Mouse (Mus musculus): Measurements from ENCODE around the gene Gm5617. TPM values are rescaled to one million over a fixed set of nuclear protein-coding genes. Genes with fewer than 3 reads are reported as not detected.

Gene Gm5617
- polyA plus RNA-seq, 1 experiment from 2014 or later, result 37.9 TPM

- Histone ChIP-seq H3K4me2 (ENCODE audit: low read depth, low read length) (peak within 1 kb of the TSS; percentile 87), H3K27ac (replicated peaks; ENCODE audit: low read depth, low read length) (no peak within 1 kb of the TSS), H3K27me3 (replicated peaks; ENCODE audit: control insufficient read depth, insufficient read depth, low read length) (no peaks in the 10 kb centered on the region), H3K36me3 (ENCODE audit: control insufficient read depth, insufficient read depth, low read length) (peaks cover 19% of the 10 kb centered on the region; the same call in 1 of the 2 replicates), H3K9me3 (ENCODE audit: control insufficient read depth, low read length) (no peaks in the 10 kb centered on the region), H3K9ac (ENCODE audit: low read depth, low read length) (peak within 1 kb of the TSS; percentile 79), H3K4me3 (ENCODE audit: low read depth, low read length) (peak within 1 kb of the TSS; percentile 94), H3K4me1 (ENCODE audit: control insufficient read depth, insufficient read depth, low read length) (peaks cover 10% of the 10 kb centered on the region)
- 2% methylated on average over 26 of the region's 49 CpGs for WGBS
- ATAC-seq (ENCODE audit: low read depth) (peak; percentile 99), DNase-seq (ENCODE audit: low spot score) (peak; percentile 98)
Measured at GRCm38 (mm10) chr9:48480411-48481213, 14.6 kb upstream of the Gm5617 start, which contains the start of gene Rexo2. Gene Rexo2, minus strand, starts transcription at chr9:48480623.

- H3K4me2 ChIP-seq (ENCODE audit: low read depth, low read length), result peak overlapping the region; percentile 87
- no peaks in the 10 kb centered on the region for H3K9me3 ChIP-seq (ENCODE audit: control insufficient read depth, low read length)
- no peak overlapping the region for H3K27ac ChIP-seq (replicated peaks; ENCODE audit: low read depth, low read length)
- peaks cover 10% of the 10 kb centered on the region for H3K4me1 ChIP-seq (ENCODE audit: control insufficient read depth, insufficient read depth, low read length)
- H3K27me3 ChIP-seq (replicated peaks; ENCODE audit: control insufficient read depth, insufficient read depth, low read length), result no peaks in the 10 kb centered on the region
- no peak for ATAC-seq (ENCODE audit: low read depth)
- peaks cover 19% of the 10 kb centered on the region; the same call in 1 of the 2 replicates for H3K36me3 ChIP-seq (ENCODE audit: control insufficient read depth, insufficient read depth, low read length)
- whole genome bisulfite sequencing, result 23% methylated on average over 20 of the region's 20 CpGs
- DNase-seq (ENCODE audit: low spot score), result peak; percentile 67
- H3K4me3 ChIP-seq (ENCODE audit: low read depth, low read length), result peak overlapping the region; percentile 94
- peak overlapping the region; percentile 54 for H3K9ac ChIP-seq (ENCODE audit: low read depth, low read length)
Measured at GRCm38 (mm10) chr9:48481214-48482134, 13.8 kb upstream of the Gm5617 start.

GRCm38 (mm10) chr9:48495548-48495932, 298 bp downstream of the Gm5617 start:
- WGBS, result 2% methylated on average over 33 of the region's 34 CpGs
- ATAC-seq (ENCODE audit: low read depth), result peak; percentile 58
- peaks cover 14% of the 10 kb centered on the region for H3K4me1 ChIP-seq (ENCODE audit: control insufficient read depth, insufficient read depth, low read length)
- DNase-seq (ENCODE audit: low spot score), result peak; percentile 39
- H3K36me3 ChIP-seq (ENCODE audit: control insufficient read depth, insufficient read depth, low read length), result peaks cover 33% of the 10 kb centered on the region
- H3K9ac ChIP-seq (ENCODE audit: low read depth, low read length), result peak overlapping the region; percentile 97
- H3K27ac ChIP-seq (replicated peaks; ENCODE audit: low read depth, low read length), result peak overlapping the region; percentile 91
- H3K27me3 ChIP-seq (replicated peaks; ENCODE audit: control insufficient read depth, insufficient read depth, low read length), result no peaks in the 10 kb centered on the region
- H3K4me2 ChIP-seq (ENCODE audit: low read depth, low read length), result peak overlapping the region; percentile 82
- H3K4me3 ChIP-seq (ENCODE audit: low read depth, low read length), result peak overlapping the region; percentile 98
- H3K9me3 ChIP-seq (ENCODE audit: control insufficient read depth, low read length), result no peaks in the 10 kb centered on the region

GRCm38 (mm10) chr9:48501192-48501591, 6.0 kb downstream of the Gm5617 start:
- Histone ChIP-seq H3K27me3 (replicated peaks; ENCODE audit: control insufficient read depth, insufficient read depth, low read length) (no peaks in the 10 kb centered on the region), H3K4me2 (ENCODE audit: low read depth, low read length) (no peak overlapping the region), H3K9me3 (ENCODE audit: control insufficient read depth, low read length) (no peaks in the 10 kb centered on the region), H3K4me3 (ENCODE audit: low read depth, low read length) (no peak overlapping the region), H3K36me3 (ENCODE audit: control insufficient read depth, insufficient read depth, low read length) (no peaks in the 10 kb centered on the region), H3K4me1 (ENCODE audit: control insufficient read depth, insufficient read depth, low read length) (peaks cover under 1% of the 10 kb centered on the region; the same call in 1 of the 2 replicates), H3K9ac (ENCODE audit: low read depth, low read length) (no peak overlapping the region), H3K27ac (replicated peaks; ENCODE audit: low read depth, low read length) (no peak overlapping the region)
- no peak for DNase-seq (ENCODE audit: low spot score)
- WGBS, result 80% methylated on average over 7 of the region's 7 CpGs
- ATAC-seq (ENCODE audit: low read depth), result no peak

DNA sequence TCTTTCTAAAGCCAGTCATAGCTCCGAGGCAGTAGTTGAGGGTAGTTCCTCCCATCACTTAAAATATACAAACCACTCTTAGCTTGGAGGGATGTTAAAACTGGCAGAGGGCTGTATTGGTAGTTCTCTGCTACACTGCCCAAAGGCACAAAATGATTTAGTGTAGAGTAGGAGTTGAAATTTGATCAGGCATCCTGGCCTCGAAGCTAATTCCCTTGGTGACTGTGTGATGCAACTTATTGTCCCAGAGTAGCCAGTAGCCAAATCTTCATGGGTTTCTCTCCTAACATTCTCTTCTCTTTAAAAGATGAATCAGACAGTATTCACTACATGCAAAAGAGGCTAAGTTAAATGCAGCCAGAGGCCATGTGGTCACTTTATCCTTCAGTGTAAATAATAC, 7.8 kb downstream of the Gm5617 start:
- no peak overlapping the region for H3K4me3 ChIP-seq (ENCODE audit: low read depth, low read length)
- no peaks in the 10 kb centered on the region for H3K4me1 ChIP-seq (ENCODE audit: control insufficient read depth, insufficient read depth, low read length)
- H3K9me3 ChIP-seq (ENCODE audit: control insufficient read depth, low read length), result no peaks in the 10 kb centered on the region
- ATAC-seq (ENCODE audit: low read depth), result no peak
- no peaks in the 10 kb centered on the region for H3K27me3 ChIP-seq (replicated peaks; ENCODE audit: control insufficient read depth, insufficient read depth, low read length)
- no peak overlapping the region for H3K9ac ChIP-seq (ENCODE audit: low read depth, low read length)
- H3K36me3 ChIP-seq (ENCODE audit: control insufficient read depth, insufficient read depth, low read length), result no peaks in the 10 kb centered on the region
- no peak overlapping the region for H3K27ac ChIP-seq (replicated peaks; ENCODE audit: low read depth, low read length)
- no peak for DNase-seq (ENCODE audit: low spot score)
- 46% methylated on average over 2 of the region's 2 CpGs for WGBS
- H3K4me2 ChIP-seq (ENCODE audit: low read depth, low read length), result no peak overlapping the region

GRCm38 (mm10) chr9:48504741-48505365, 9.6 kb downstream of the Gm5617 start:
- Histone ChIP-seq H3K27me3 (replicated peaks; ENCODE audit: control insufficient read depth, insufficient read depth, low read length) (no peaks in the 10 kb centered on the region), H3K4me3 (ENCODE audit: low read depth, low read length) (no peak overlapping the region), H3K27ac (replicated peaks; ENCODE audit: low read depth, low read length) (no peak overlapping the region), H3K36me3 (ENCODE audit: control insufficient read depth, insufficient read depth, low read length) (no peaks in the 10 kb centered on the region), H3K9ac (ENCODE audit: low read depth, low read length) (no peak overlapping the region), H3K4me1 (ENCODE audit: control insufficient read depth, insufficient read depth, low read length) (no peaks in the 10 kb centered on the region), H3K4me2 (ENCODE audit: low read depth, low read length) (no peak overlapping the region), H3K9me3 (ENCODE audit: control insufficient read depth, low read length) (no peaks in the 10 kb centered on the region)
- DNase-seq (ENCODE audit: low spot score) (peak; percentile 77), ATAC-seq (ENCODE audit: low read depth) (no peak)
- WGBS, result 49% methylated on average over 8 of the region's 8 CpGs

GRCm38 (mm10) chr9:48510134-48510533, 14.9 kb downstream of the Gm5617 start:
- ATAC-seq (ENCODE audit: low read depth), result no peak
- H3K27ac ChIP-seq (replicated peaks; ENCODE audit: low read depth, low read length), result no peak overlapping the region
- H3K27me3 ChIP-seq (replicated peaks; ENCODE audit: control insufficient read depth, insufficient read depth, low read length), result no peaks in the 10 kb centered on the region
- H3K9ac ChIP-seq (ENCODE audit: low read depth, low read length), result no peak overlapping the region
- no peaks in the 10 kb centered on the region for H3K4me1 ChIP-seq (ENCODE audit: control insufficient read depth, insufficient read depth, low read length)
- DNase-seq (ENCODE audit: low spot score), result no peak
- WGBS, result 83% methylated on average over 5 of the region's 5 CpGs
- H3K9me3 ChIP-seq (ENCODE audit: control insufficient read depth, low read length), result no peaks in the 10 kb centered on the region
- no peak overlapping the region for H3K4me3 ChIP-seq (ENCODE audit: low read depth, low read length)
- no peaks in the 10 kb centered on the region for H3K36me3 ChIP-seq (ENCODE audit: control insufficient read depth, insufficient read depth, low read length)
- no peak overlapping the region for H3K4me2 ChIP-seq (ENCODE audit: low read depth, low read length)

DNA sequence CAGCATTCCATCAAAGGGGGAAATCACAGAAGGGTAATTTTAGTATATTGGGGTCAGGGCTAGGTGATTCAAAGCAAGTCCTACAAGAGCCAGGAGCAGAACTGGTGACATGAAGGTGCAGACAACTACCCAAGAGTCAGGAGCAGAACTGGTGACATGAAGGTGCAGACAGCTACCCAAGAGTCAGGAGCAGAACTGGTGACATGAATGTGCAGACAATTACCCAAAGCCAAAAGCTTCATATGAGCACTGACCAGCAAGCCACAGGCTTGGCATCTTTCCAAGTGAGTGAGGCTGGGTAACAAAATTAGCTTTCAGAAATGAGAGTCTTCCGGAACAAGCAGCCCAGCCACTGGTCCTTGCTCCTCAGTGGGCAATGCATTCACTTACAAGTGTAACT, 20.1 kb downstream of the Gm5617 start:
- ATAC-seq (ENCODE audit: low read depth), result no peak
- no peak overlapping the region for H3K4me2 ChIP-seq (ENCODE audit: low read depth, low read length)
- no peaks in the 10 kb centered on the region for H3K27me3 ChIP-seq (replicated peaks; ENCODE audit: control insufficient read depth, insufficient read depth, low read length)
- peaks cover 19% of the 10 kb centered on the region; the same call in 1 of the 2 replicates for H3K4me1 ChIP-seq (ENCODE audit: control insufficient read depth, insufficient read depth, low read length)
- no peaks in the 10 kb centered on the region for H3K36me3 ChIP-seq (ENCODE audit: control insufficient read depth, insufficient read depth, low read length)
- H3K9ac ChIP-seq (ENCODE audit: low read depth, low read length), result no peak overlapping the region
- no peak overlapping the region for H3K4me3 ChIP-seq (ENCODE audit: low read depth, low read length)
- H3K9me3 ChIP-seq (ENCODE audit: control insufficient read depth, low read length), result no peaks in the 10 kb centered on the region
- DNase-seq (ENCODE audit: low spot score), result peak; percentile 53
- no peak overlapping the region for H3K27ac ChIP-seq (replicated peaks; ENCODE audit: low read depth, low read length)
- WGBS, result 44% methylated on average over 1 of the region's 1 CpGs

Measured in embryonic facial prominence, embryonic 14.5 days (tissue).